Mouse (Mus musculus) central nervous system, embryonic 18 days (tissue): ENCODE results near the gene Olfr578. TPM values are rescaled to one million over a fixed set of nuclear protein-coding genes. Genes with fewer than 3 reads are reported as not detected.

ENCODE experiments used
- polyA plus RNA-seq: library from polyadenylated mRNA; depleted of rRNA; stranded (reverse); fragments of >200 nt; gene quantifications from 2 replicates; pipeline ENCODE4 v1.2.3, GENCODE M21; 2012; rRNA removed

Olfr578 gene
- not detected in 2 replicates for polyA plus RNA-seq

GRCm38 (mm10) chr7:102989224-102989623 lies at the start of gene Olfr578:
Gene Olfr578 (minus strand): TSS chr7:102989324.

GRCm38 (mm10) chr7:103037724-103038123 lies 48.6 kb upstream of the Olfr578 start, which contains the start of gene Olfr582:
Gene Olfr582 (plus strand): TSS chr7:103038024.

GRCm38 (mm10) chr7:102975843-102976242 lies 13.3 kb downstream of the Olfr578 start, which contains the start of gene Olfr577:
Gene Olfr577 (minus strand): TSS chr7:102975943.

GRCm38 (mm10) chr7:102962360-102962759 lies 26.8 kb downstream of the Olfr578 start, which contains the start of gene Olfr576:
Gene Olfr576 (plus strand): TSS chr7:102962660.

GRCm38 (mm10) chr7:102958593-102958992 lies 30.5 kb downstream of the Olfr578 start, which contains the start of gene Olfr575:
Gene Olfr575 (minus strand): TSS chr7:102958775.

GRCm38 (mm10) chr7:102948167-102948566 lies 41.0 kb downstream of the Olfr578 start, which contains the start of gene Olfr574:
Gene Olfr574 (plus strand): TSS chr7:102948467.

GRCm38 (mm10) chr7:102942475-102942874 lies 46.6 kb downstream of the Olfr578 start, which contains the start of gene Olfr573-ps1:
Gene Olfr573-ps1 (minus strand): TSS chr7:102942575.

Other genes with a start within 250 kb of the Olfr578 start
- not detected in 2 replicates for gene Olfr560, start 230.0 kb downstream of the Olfr578 start, polyA plus RNA-seq
- gene Olfr78, start 229.9 kb downstream of the Olfr578 start, polyA plus RNA-seq = 0.13 and 0.17 TPM in 2 replicates
- not detected in 2 replicates for gene Olfr561, start 218.1 kb downstream of the Olfr578 start, polyA plus RNA-seq
- gene Olfr564, start 185.8 kb downstream of the Olfr578 start, polyA plus RNA-seq = not detected in 2 replicates
- gene Olfr566, start 130.6 kb downstream of the Olfr578 start, polyA plus RNA-seq = not detected in 2 replicates
- not detected in 2 replicates for gene Olfr568, start 112.2 kb downstream of the Olfr578 start, polyA plus RNA-seq
- not detected in 2 replicates for gene Olfr569, start 98.4 kb downstream of the Olfr578 start, polyA plus RNA-seq
- 0.05 TPM in 1 of 2 replicates, not detected in the other for gene Olfr570, start 94.7 kb downstream of the Olfr578 start, polyA plus RNA-seq
- gene Olfr571, start 71.8 kb downstream of the Olfr578 start, polyA plus RNA-seq = not detected in 2 replicates
- gene Olfr572, start 64.9 kb downstream of the Olfr578 start, polyA plus RNA-seq = not detected in 2 replicates
- gene Olfr573-ps1, start 46.7 kb downstream of the Olfr578 start, polyA plus RNA-seq = not detected in 2 replicates
- not detected in 2 replicates for gene Olfr574, start 40.9 kb downstream of the Olfr578 start, polyA plus RNA-seq
- gene Olfr575, start 30.5 kb downstream of the Olfr578 start, polyA plus RNA-seq = not detected in 2 replicates
- not detected in 2 replicates for gene Olfr576, start 26.7 kb downstream of the Olfr578 start, polyA plus RNA-seq
- not detected in 2 replicates for gene Olfr577, start 13.4 kb downstream of the Olfr578 start, polyA plus RNA-seq
- not detected in 2 replicates for gene Olfr582, start 48.7 kb upstream of the Olfr578 start, polyA plus RNA-seq
- not detected in 2 replicates for gene Olfr583, start 62.0 kb upstream of the Olfr578 start, polyA plus RNA-seq
- not detected in 2 replicates for gene Olfr584, start 92.6 kb upstream of the Olfr578 start, polyA plus RNA-seq
- not detected in 2 replicates for gene Olfr585, start 108.4 kb upstream of the Olfr578 start, polyA plus RNA-seq
- not detected in 2 replicates for gene Olfr586, start 136.3 kb upstream of the Olfr578 start, polyA plus RNA-seq
- not detected in 2 replicates for gene Olfr588-ps1, start 151.6 kb upstream of the Olfr578 start, polyA plus RNA-seq
- not detected in 2 replicates for gene Olfr589, start 167.0 kb upstream of the Olfr578 start, polyA plus RNA-seq
- gene Olfr591, start 189.0 kb upstream of the Olfr578 start, polyA plus RNA-seq = not detected in 2 replicates
- not detected in 2 replicates for gene Olfr592, start 195.5 kb upstream of the Olfr578 start, polyA plus RNA-seq
- not detected in 2 replicates for gene Olfr593, start 222.5 kb upstream of the Olfr578 start, polyA plus RNA-seq
- not detected in 2 replicates for gene Olfr594, start 227.7 kb upstream of the Olfr578 start, polyA plus RNA-seq